Mouse (Mus musculus) limb, embryonic 13.5 days (tissue): ENCODE data around the gene Smim24. TPM values are rescaled to one million over a fixed set of nuclear protein-coding genes. Genes with fewer than 3 reads are reported as not detected.

Experiments used
- ATAC-seq: fragments of 200-750 bp; cut with Nextera tagmentation; 2 replicates; pipeline ENCODE4 v1.8.0; 2017; ENCODE audit warnings: low read depth, moderate number of reproducible peaks, moderate TSS enrichment; ENCODE audit not compliant: low FRiP score
- H3K27ac ChIP-seq: fragments of 300-500 bp; sonication (generic); 2 replicates; pipeline ENCODE4 v1.5.1; 2015; ENCODE audit warnings: inconsistent platforms, mild to moderate bottlenecking, moderate library complexity
- H3K27me3 ChIP-seq: fragments of 300-500 bp; sonication (generic); 2 replicates; pipeline ENCODE4 v1.6.1; 2015; ENCODE audit warnings: mild to moderate bottlenecking, inconsistent platforms
- H3K36me3 ChIP-seq: fragments of 300-500 bp; sonication (generic); 2 replicates; pipeline ENCODE4 v1.6.1; 2015; ENCODE audit warnings: inconsistent platforms, mild to moderate bottlenecking, moderate library complexity
- H3K4me1 ChIP-seq: fragments of 300-500 bp; sonication (generic); 2 replicates; pipeline ENCODE4 v1.6.1; 2015; ENCODE audit warnings: inconsistent platforms
- H3K4me2 ChIP-seq: fragments of 300-500 bp; sonication (generic); replicated peaks from 2 replicates; pipeline ENCODE4 v1.6.1; 2015; ENCODE audit warnings: inconsistent platforms, mild to moderate bottlenecking, moderate library complexity
- H3K4me3 ChIP-seq: fragments of 300-500 bp; sonication (generic); 2 replicates; pipeline ENCODE4 v1.5.1; 2015; ENCODE audit warnings: moderate library complexity, mild to moderate bottlenecking, inconsistent platforms
- H3K9ac ChIP-seq: fragments of 300-500 bp; sonication (generic); 2 replicates; pipeline ENCODE4 v1.6.1; 2015; ENCODE audit warnings: mild to moderate bottlenecking, inconsistent platforms
- H3K9me3 ChIP-seq: fragments of 300-500 bp; sonication (generic); 2 replicates; pipeline ENCODE4 v1.6.1; 2016; ENCODE audit warnings: inconsistent platforms
- WGBS: fragments of 180-500 bp; shearing (Covaris S2); methylation state at CpG from one replicate; pipeline ENCODE4 v1.1.7; 2015; 5-methylcytosine and 5-hydroxymethylcytosine counted together
- polyA plus RNA-seq: library from polyadenylated mRNA; unstranded; fragments of >200 nt; fragmentation: Nextera tagmentation; extraction: Ambion mirVana; gene quantifications from 2 replicates; pipeline ENCODE4 v1.2.1, GENCODE M21; 2015

Smim24 gene
- polyA plus RNA-seq, 1 experiment from 2014 or later, result 4.2 TPM

- Histone ChIP-seq H3K4me3 (no peak overlapping the region), H3K4me1 (peaks cover 26% of the 10 kb centered on the region), H3K27ac (no peak overlapping the region), H3K9ac (no peak overlapping the region), H3K36me3 (peaks cover 73% of the 10 kb centered on the region), H3K4me2 (no peak overlapping the region), H3K27me3 (peaks cover 40% of the 10 kb centered on the region), H3K9me3 (no peaks in the 10 kb centered on the region)
- no peak for ATAC-seq
- WGBS, result 81% methylated on average over 6 of the region's 6 CpGs
Measured at GRCm38 (mm10) chr10:81367207-81367495, 25.7 kb upstream of the Smim24 start.

- no peaks in the 10 kb centered on the region for H3K27me3 ChIP-seq
- no peaks in the 10 kb centered on the region for H3K9me3 ChIP-seq
- WGBS, result 95% methylated on average over 10 of the region's 10 CpGs
- peaks cover 30% of the 10 kb centered on the region for H3K4me1 ChIP-seq
- H3K9ac ChIP-seq, result no peak overlapping the region
- peaks cover 60% of the 10 kb centered on the region for H3K36me3 ChIP-seq
- no peak overlapping the region for H3K4me3 ChIP-seq
- ATAC-seq, result no peak
- H3K27ac ChIP-seq, result no peak overlapping the region
- no peak overlapping the region for H3K4me2 ChIP-seq
Measured at GRCm38 (mm10) chr10:81375322-81375721, 17.5 kb upstream of the Smim24 start.

GRCm38 (mm10) chr10:81376561-81377361 lies 16.1 kb upstream of the Smim24 start:
- ATAC-seq, result no peak
- H3K27me3 ChIP-seq, result no peaks in the 10 kb centered on the region
- H3K9ac ChIP-seq, result peak overlapping the region; percentile 94
- H3K4me3 ChIP-seq, result peak overlapping the region; percentile 83
- peaks cover 30% of the 10 kb centered on the region for H3K4me1 ChIP-seq
- H3K36me3 ChIP-seq, result peaks cover 45% of the 10 kb centered on the region
- H3K9me3 ChIP-seq, result no peaks in the 10 kb centered on the region
- 0 out of 2 replicates have a peak overlapping the region, but pooled peaks have one; percentile 28 for H3K27ac ChIP-seq
- WGBS, result 33% methylated on average over 6 of the region's 6 CpGs
- H3K4me2 ChIP-seq, result peak overlapping the region; percentile 82

- H3K27ac ChIP-seq, result 0 out of 2 replicates have a peak overlapping the region, but pooled peaks have one; percentile 28
- H3K27me3 ChIP-seq, result no peaks in the 10 kb centered on the region
- H3K4me1 ChIP-seq, result peaks cover 30% of the 10 kb centered on the region
- peak overlapping the region; percentile 83 for H3K4me3 ChIP-seq
- H3K9me3 ChIP-seq, result no peaks in the 10 kb centered on the region
- peak overlapping the region; percentile 94 for H3K9ac ChIP-seq
- WGBS, result 57% methylated on average over 2 of the region's 2 CpGs
- H3K36me3 ChIP-seq, result peaks cover 40% of the 10 kb centered on the region
- ATAC-seq, result no peak
- H3K4me2 ChIP-seq, result peak overlapping the region; percentile 82
Measured at GRCm38 (mm10) chr10:81377362-81377664, 15.5 kb upstream of the Smim24 start.

GRCm38 (mm10) chr10:81377793-81378552 lies 14.9 kb upstream of the Smim24 start, which contains the start of gene Fzr1:
Gene Fzr1 (minus strand): TSS chr10:81378516.
- Histone ChIP-seq H3K27ac (peak within 1 kb of the TSS; percentile 78), H3K4me1 (peaks cover 30% of the 10 kb centered on the region), H3K27me3 (no peaks in the 10 kb centered on the region), H3K9ac (peak within 1 kb of the TSS; percentile 94), H3K4me2 (peak within 1 kb of the TSS; percentile 82), H3K36me3 (peaks cover 33% of the 10 kb centered on the region), H3K9me3 (no peaks in the 10 kb centered on the region), H3K4me3 (peak within 1 kb of the TSS; percentile 83)
- ATAC-seq, result peak; percentile 77
- WGBS, result under 1% methylated on average over 56 of the region's 59 CpGs

GRCm38 (mm10) chr10:81378553-81379182 lies 14.2 kb upstream of the Smim24 start:
- peak; percentile 96 for ATAC-seq
- H3K9me3 ChIP-seq, result no peaks in the 10 kb centered on the region
- peak overlapping the region; percentile 69 for H3K4me2 ChIP-seq
- peak overlapping the region; percentile 83 for H3K4me3 ChIP-seq
- WGBS, result under 1% methylated on average over 46 of the region's 46 CpGs
- H3K4me1 ChIP-seq, result peaks cover 30% of the 10 kb centered on the region
- peaks cover 26% of the 10 kb centered on the region for H3K36me3 ChIP-seq
- no peaks in the 10 kb centered on the region for H3K27me3 ChIP-seq
- H3K27ac ChIP-seq, result peak overlapping the region; percentile 78
- peak overlapping the region; percentile 59 for H3K9ac ChIP-seq

GRCm38 (mm10) chr10:81379183-81379553 lies 13.7 kb upstream of the Smim24 start:
- peaks cover 30% of the 10 kb centered on the region for H3K4me1 ChIP-seq
- H3K4me2 ChIP-seq, result peak overlapping the region; percentile 69
- H3K27ac ChIP-seq, result peak overlapping the region; percentile 78
- peak overlapping the region; percentile 83 for H3K4me3 ChIP-seq
- H3K9ac ChIP-seq, result peak overlapping the region; percentile 59
- no peaks in the 10 kb centered on the region for H3K27me3 ChIP-seq
- H3K9me3 ChIP-seq, result no peaks in the 10 kb centered on the region
- WGBS, result 58% methylated on average over 3 of the region's 3 CpGs
- H3K36me3 ChIP-seq, result peaks cover 21% of the 10 kb centered on the region
- no peak for ATAC-seq

- Histone ChIP-seq H3K4me1 (peaks cover 31% of the 10 kb centered on the region), H3K27ac (no peak overlapping the region), H3K36me3 (peaks cover 15% of the 10 kb centered on the region), H3K4me2 (no peak overlapping the region), H3K4me3 (no peak overlapping the region; the same call in 1 of the 2 replicates), H3K9ac (no peak overlapping the region), H3K9me3 (no peaks in the 10 kb centered on the region), H3K27me3 (no peaks in the 10 kb centered on the region)
- 87% methylated on average over 6 of the region's 6 CpGs for WGBS
- no peak for ATAC-seq
Measured at GRCm38 (mm10) chr10:81379809-81380378, 13.0 kb upstream of the Smim24 start.

GRCm38 (mm10) chr10:81382039-81382438 lies 10.8 kb upstream of the Smim24 start:
- Histone ChIP-seq H3K27ac (no peak overlapping the region), H3K4me2 (no peak overlapping the region), H3K4me3 (no peak overlapping the region), H3K9ac (no peak overlapping the region), H3K4me1 (peaks cover 27% of the 10 kb centered on the region), H3K9me3 (no peaks in the 10 kb centered on the region), H3K36me3 (peaks cover 14% of the 10 kb centered on the region), H3K27me3 (no peaks in the 10 kb centered on the region)
- WGBS, result 77% methylated on average over 5 of the region's 5 CpGs
- ATAC-seq, result no peak

GRCm38 (mm10) chr10:81383802-81384604 lies 8.8 kb upstream of the Smim24 start, which contains the start of the genes Dohh and Gm48551:
Gene Dohh (plus strand): TSS chr10:81384428.
Gene Gm48551 (plus strand): TSS chr10:81384466.
- H3K4me3 ChIP-seq, result peak within 1 kb of the TSS; percentile 80
- H3K4me1 ChIP-seq, result peaks cover 19% of the 10 kb centered on the region
- peaks cover 33% of the 10 kb centered on the region for H3K36me3 ChIP-seq
- 7% methylated on average over 54 of the region's 54 CpGs for WGBS
- no peaks in the 10 kb centered on the region for H3K27me3 ChIP-seq
- no peaks in the 10 kb centered on the region for H3K9me3 ChIP-seq
- H3K27ac ChIP-seq, result peak within 1 kb of the TSS; percentile 63
- peak; percentile 93 for ATAC-seq
- H3K9ac ChIP-seq, result peak within 1 kb of the TSS; percentile 84
- peak within 1 kb of the TSS; percentile 88 for H3K4me2 ChIP-seq

GRCm38 (mm10) chr10:81384605-81384982 lies 8.3 kb upstream of the Smim24 start:
- WGBS, result 1% methylated on average over 19 of the region's 19 CpGs
- ATAC-seq, result peak; percentile 21; the same call in 1 of the 2 replicates
- Histone ChIP-seq H3K9ac (peak overlapping the region; percentile 84), H3K9me3 (no peaks in the 10 kb centered on the region), H3K36me3 (peaks cover 37% of the 10 kb centered on the region), H3K4me2 (peak overlapping the region; percentile 88), H3K27ac (peak overlapping the region; percentile 63), H3K4me1 (peaks cover 13% of the 10 kb centered on the region), H3K27me3 (no peaks in the 10 kb centered on the region), H3K4me3 (peak overlapping the region; percentile 80)
